Mouse (Mus musculus): ENCODE results near the gene Esrrg.

GRCm38 (mm10) chr1:187740531-187740930 is 131.9 kb downstream of the Esrrg start:
- TF ChIP-seq CTCF (IDR thresholded peaks at IDR 0.05; ENCODE audit: extremely low read depth, insufficient read depth, low read length) (no peak), POLR2A (IDR thresholded peaks at IDR 0.05; ENCODE audit: extremely low read depth, insufficient read depth, low read length) (no peak)
